Mouse (Mus musculus) ovary, postnatal 14 days (tissue): ENCODE measurements around the gene Hoxa6.

Experiments used
- DNase-seq: peaks from one replicate; pipeline ENCODE4 v3.0.0; 2022; ENCODE audit warnings: low spot score

Gene Hoxa6

GRCm38 (mm10) chr6:52226569-52227257 lies 18.2 kb upstream of the Hoxa6 start:
- DNase-seq = no peak

GRCm38 (mm10) chr6:52225612-52226568 lies 17.4 kb upstream of the Hoxa6 start:
- no peak for DNase-seq

GRCm38 (mm10) chr6:52224895-52225611 lies 16.5 kb upstream of the Hoxa6 start:
- no peak for DNase-seq

- no peak for DNase-seq
Measured at GRCm38 (mm10) chr6:52223939-52224760, 15.6 kb upstream of the Hoxa6 start.

- DNase-seq = no peak
Measured at GRCm38 (mm10) chr6:52222729-52223128, 14.2 kb upstream of the Hoxa6 start.

- no peak for DNase-seq
Measured at GRCm38 (mm10) chr6:52221993-52222685, 13.6 kb upstream of the Hoxa6 start.

GRCm38 (mm10) chr6:52221337-52221992 lies 12.9 kb upstream of the Hoxa6 start, which contains the start of gene Hoxa7:
TSS of gene Hoxa7 (minus strand) at chr6:52221854.
- DNase-seq = peak; percentile 92

GRCm38 (mm10) chr6:52220865-52221310 lies 12.4 kb upstream of the Hoxa6 start:
- DNase-seq = no peak

- DNase-seq = no peak
Measured at GRCm38 (mm10) chr6:52220003-52220864, 11.7 kb upstream of the Hoxa6 start.

- no peak for DNase-seq
Measured at GRCm38 (mm10) chr6:52219234-52219942, 10.9 kb upstream of the Hoxa6 start.

- DNase-seq = no peak
Measured at GRCm38 (mm10) chr6:52218643-52219215, 10.2 kb upstream of the Hoxa6 start.

- DNase-seq = no peak
Measured at GRCm38 (mm10) chr6:52217895-52218642, 9.5 kb upstream of the Hoxa6 start.

- no peak for DNase-seq
Measured at GRCm38 (mm10) chr6:52217459-52217768, 8.9 kb upstream of the Hoxa6 start.

- DNase-seq = no peak
Measured at GRCm38 (mm10) chr6:52216691-52217458, 8.4 kb upstream of the Hoxa6 start.

GRCm38 (mm10) chr6:52215771-52216535 lies 7.4 kb upstream of the Hoxa6 start:
- DNase-seq = no peak

- no peak for DNase-seq
Measured at GRCm38 (mm10) chr6:52215070-52215469, 6.5 kb upstream of the Hoxa6 start.
